ENCODE assay signal across 7 mouse cellular contexts in genomic region chr1:171346095-171346450, GRCm38 (mm10). TPM values are rescaled to one million over a fixed set of nuclear protein-coding genes. Genes with fewer than 3 reads are reported as not detected.
DNase-seq lines count a peak whose midpoint lies in the region; ATAC-seq and TF ChIP-seq lines count a peak whose summit lies in the region.

No protein-coding gene starts in this region.

- peak overlapping the region; percentile 73 for H3K27ac ChIP-seq in testis, adult 2 months (ENCODE audit: control insufficient read depth, insufficient read depth, low read depth, low read length)
- peak overlapping the region; percentile 82; the same call in 1 of the 2 replicates for H3K27ac ChIP-seq in embryonic facial prominence, embryonic 15.5 days (replicated peaks)
- peak overlapping the region; percentile 40; the same call in 1 of the 2 replicates for H3K27ac ChIP-seq in kidney, embryonic 16.5 days (ENCODE audit: low read length)

- peak overlapping the region; percentile 50 for H3ac ChIP-seq in myocyte (ENCODE audit: control insufficient read depth, insufficient read length)

- TF ChIP-seq CTCF in testis, adult 2 months (IDR thresholded peaks at IDR 0.05; ENCODE audit: control insufficient read depth, insufficient read depth, insufficient replicate concordance, low read depth, low read length) = no peak

- no peak for DNase-seq in testis, postnatal 10 days (ENCODE audit: low spot score)
- no peak for DNase-seq in left cerebral cortex, adult 8-10 months (ENCODE audit: low spot score in 2 of 2)
- no peak for DNase-seq in urinary bladder, adult 2 months (ENCODE audit: low spot score)

- ATAC-seq in embryonic facial prominence, embryonic 15.5 days (ENCODE audit: insufficient number of reproducible peaks, low FRiP score, low TSS enrichment, low read depth) = no peak
- ATAC-seq in kidney, embryonic 16.5 days (ENCODE audit: low FRiP score, low TSS enrichment) = no peak

- H3K79me2 ChIP-seq in myocyte (ENCODE audit: control insufficient read depth, insufficient read depth) = peaks cover 62% of the 10 kb centered on the region

- no peak for TF ChIP-seq POLR2A in testis, adult 2 months (IDR thresholded peaks at IDR 0.05; ENCODE audit: control insufficient read depth, low read depth, low read length)
- no peak for TF ChIP-seq POLR2A in myocyte (IDR thresholded peaks at IDR 0.05; ENCODE audit: insufficient read length, low read depth)

- WGBS in embryonic facial prominence, embryonic 15.5 days = under 1% methylated on average over 14 of the region's 14 CpGs
- 0% methylated on average over 14 of the region's 14 CpGs for WGBS in kidney, embryonic 16.5 days

- H3K4me2 ChIP-seq in embryonic facial prominence, embryonic 15.5 days (replicated peaks) = peak overlapping the region; percentile 67
- H3K4me2 ChIP-seq in kidney, embryonic 16.5 days (replicated peaks; ENCODE audit: low read depth, low read length) = peak overlapping the region; percentile 66
- H3K4me2 ChIP-seq in myocyte (ENCODE audit: low read depth) = peak overlapping the region; percentile 84

- no peaks in the 10 kb centered on the region for H3K27me3 ChIP-seq in testis, adult 2 months (ENCODE audit: control insufficient read depth, insufficient read depth, low read length)
- no peaks in the 10 kb centered on the region for H3K27me3 ChIP-seq in embryonic facial prominence, embryonic 15.5 days
- no peaks in the 10 kb centered on the region for H3K27me3 ChIP-seq in kidney, embryonic 16.5 days (ENCODE audit: insufficient read depth, low read length)
- no peaks in the 10 kb centered on the region for H3K27me3 ChIP-seq in myocyte (ENCODE audit: control insufficient read depth, insufficient read depth, insufficient read length)

- H3K4me3 ChIP-seq in testis, adult 2 months (ENCODE audit: control insufficient read depth, low read depth, low read length) = peak overlapping the region; percentile 93
- H3K4me3 ChIP-seq in embryonic facial prominence, embryonic 15.5 days (replicated peaks) = peak overlapping the region; percentile 86
- peak overlapping the region; percentile 90 for H3K4me3 ChIP-seq in kidney, embryonic 16.5 days (ENCODE audit: low read length)
- H3K4me3 ChIP-seq in myocyte = peak overlapping the region; percentile 100

- no peaks in the 10 kb centered on the region for H3K9me3 ChIP-seq in embryonic facial prominence, embryonic 15.5 days (replicated peaks)
- no peaks in the 10 kb centered on the region for H3K9me3 ChIP-seq in kidney, embryonic 16.5 days (ENCODE audit: low read length)

- H3K4me1 ChIP-seq in testis, adult 2 months (ENCODE audit: control insufficient read depth, insufficient read depth, low read length) = peaks cover 7% of the 10 kb centered on the region
- H3K4me1 ChIP-seq in embryonic facial prominence, embryonic 15.5 days = peaks cover 16% of the 10 kb centered on the region
- H3K4me1 ChIP-seq in kidney, embryonic 16.5 days (ENCODE audit: insufficient read depth, low read length) = peaks cover 21% of the 10 kb centered on the region

- no peaks in the 10 kb centered on the region for H3K36me3 ChIP-seq in testis, adult 2 months (ENCODE audit: control insufficient read depth, insufficient read depth, low read length)
- H3K36me3 ChIP-seq in embryonic facial prominence, embryonic 15.5 days = peaks cover 26% of the 10 kb centered on the region
- H3K36me3 ChIP-seq in kidney, embryonic 16.5 days (ENCODE audit: insufficient read depth, low read length) = peaks cover 18% of the 10 kb centered on the region
- H3K36me3 ChIP-seq in myocyte (ENCODE audit: control insufficient read depth, insufficient read depth) = peaks cover 14% of the 10 kb centered on the region

- peak overlapping the region; percentile 74 for H3K9ac ChIP-seq in embryonic facial prominence, embryonic 15.5 days
- H3K9ac ChIP-seq in kidney, embryonic 16.5 days (replicated peaks; ENCODE audit: low read length) = peak overlapping the region; percentile 81

TF ChIP-seq in myocyte, 11 proteins besides CTCF, POLR2A, EP300 and RAD21:
- TF ChIP-seq SRF (IDR thresholded peaks at IDR 0.05; ENCODE audit: control insufficient read depth, insufficient read length, low read depth) = no peak
- TF ChIP-seq USF1 (IDR thresholded peaks at IDR 0.05; ENCODE audit: low read depth) = peak; percentile 83

RNA-seq across cellular contexts. Expression of gene Pfdn2, which starts 0.6 kb away (rescaled TPM):
- polyA plus RNA-seq in testis, adult 2 months (2012; rRNA removed) = 23.9 and 25.8 TPM in 2 replicates
- polyA plus RNA-seq in embryonic facial prominence, embryonic 15.5 days (2015; fragmentation: Nextera tagmentation; extraction: Ambion mirVana) = 95.9 and 105 TPM in 2 replicates
- 99.2 and 103 TPM in 2 replicates for polyA plus RNA-seq in kidney, embryonic 16.5 days (2015; fragmentation: Nextera tagmentation; extraction: Ambion mirVana)
- 111 TPM for polyA plus RNA-seq in myocyte (2012; fragmentation: generic; extraction: Trizol)
- total RNA-seq in left cerebral cortex, adult 8-10 months (2022) = 100 to 1,000 TPM; 107 to 204 (median 164) TPM
- 47.8 and 66.6 TPM in 2 replicates for polyA plus RNA-seq in urinary bladder, adult 2 months (2012; rRNA removed)

RNA-seq across cellular contexts. Expression of gene Nit1, which starts 0.6 kb away (rescaled TPM):
- 74.2 and 82.8 TPM in 2 replicates for polyA plus RNA-seq in testis, adult 2 months (2012; rRNA removed)
- polyA plus RNA-seq in embryonic facial prominence, embryonic 15.5 days (2015; fragmentation: Nextera tagmentation; extraction: Ambion mirVana) = 41.7 and 44.7 TPM in 2 replicates
- 60.6 and 63.3 TPM in 2 replicates for polyA plus RNA-seq in kidney, embryonic 16.5 days (2015; fragmentation: Nextera tagmentation; extraction: Ambion mirVana)
- 31.8 TPM for polyA plus RNA-seq in myocyte (2012; fragmentation: generic; extraction: Trizol)
- 10 to 100 TPM; 35.8 to 48.8 (median 43.5) TPM for total RNA-seq in left cerebral cortex, adult 8-10 months (2022)
- 63.1 and 70.2 TPM in 2 replicates for polyA plus RNA-seq in urinary bladder, adult 2 months (2012; rRNA removed)

RNA-seq across cellular contexts. Expression of gene Klhdc9, which starts 14.5 kb away (rescaled TPM):
- 10.6 and 10.9 TPM in 2 replicates for polyA plus RNA-seq in testis, adult 2 months (2012; rRNA removed)
- polyA plus RNA-seq in embryonic facial prominence, embryonic 15.5 days (2015; fragmentation: Nextera tagmentation; extraction: Ambion mirVana) = 4.5 and 9.1 TPM in 2 replicates
- polyA plus RNA-seq in kidney, embryonic 16.5 days (2015; fragmentation: Nextera tagmentation; extraction: Ambion mirVana) = 4.2 and 4.3 TPM in 2 replicates
- not detected for polyA plus RNA-seq in myocyte (2012; fragmentation: generic; extraction: Trizol)
- 10 to 100 TPM in 3 of 4 experiments, 1 to 10 TPM in 1; 10.0 to 12.8 (median 12.4) TPM for total RNA-seq in left cerebral cortex, adult 8-10 months (2022)
- polyA plus RNA-seq in urinary bladder, adult 2 months (2012; rRNA removed) = 2.3 and 2.8 TPM in 2 replicates

RNA-seq across cellular contexts. Expression of gene Dedd, which starts 17.1 kb away (rescaled TPM):
- polyA plus RNA-seq in testis, adult 2 months (2012; rRNA removed) = 158 and 176 TPM in 2 replicates
- polyA plus RNA-seq in embryonic facial prominence, embryonic 15.5 days (2015; fragmentation: Nextera tagmentation; extraction: Ambion mirVana) = 53.2 and 55.1 TPM in 2 replicates
- polyA plus RNA-seq in kidney, embryonic 16.5 days (2015; fragmentation: Nextera tagmentation; extraction: Ambion mirVana) = 57.0 and 59.5 TPM in 2 replicates
- polyA plus RNA-seq in myocyte (2012; fragmentation: generic; extraction: Trizol) = 59.9 TPM
- 10 to 100 TPM; 35.0 to 39.7 (median 37.4) TPM for total RNA-seq in left cerebral cortex, adult 8-10 months (2022)
- polyA plus RNA-seq in urinary bladder, adult 2 months (2012; rRNA removed) = 50.0 and 53.0 TPM in 2 replicates

RNA-seq across cellular contexts. Expression of gene Nectin4, which starts 23.8 kb away (rescaled TPM):
- 6.5 and 8.5 TPM in 2 replicates for polyA plus RNA-seq in testis, adult 2 months (2012; rRNA removed)
- 39.0 and 43.7 TPM in 2 replicates for polyA plus RNA-seq in embryonic facial prominence, embryonic 15.5 days (2015; fragmentation: Nextera tagmentation; extraction: Ambion mirVana)
- polyA plus RNA-seq in kidney, embryonic 16.5 days (2015; fragmentation: Nextera tagmentation; extraction: Ambion mirVana) = 4.7 and 4.8 TPM in 2 replicates
- polyA plus RNA-seq in myocyte (2012; fragmentation: generic; extraction: Trizol) = 0.08 TPM
- 1 to 10 TPM; 4.3 to 4.9 (median 4.6) TPM for total RNA-seq in left cerebral cortex, adult 8-10 months (2022)
- 35.1 and 39.2 TPM in 2 replicates for polyA plus RNA-seq in urinary bladder, adult 2 months (2012; rRNA removed)
